Mouse (Mus musculus) heart, embryonic 10.5 days (tissue): ENCODE data around the gene Arhgef16. TPM values are rescaled to one million over a fixed set of nuclear protein-coding genes. Genes with fewer than 3 reads are reported as not detected.

Experiments used
- DNase-seq: peaks from one replicate; pipeline ENCODE4 v3.0.0-alpha.2; 2017; ENCODE audit warnings: low spot score
- H3K27ac ChIP-seq: fragments of 300-500 bp; sonication (generic); 2 replicates; pipeline ENCODE4 v1.5.1; 2016; ENCODE audit warnings: mild to moderate bottlenecking
- H3K27me3 ChIP-seq: fragments of 300-500 bp; sonication (generic); 2 replicates; pipeline ENCODE4 v1.6.1; 2016; ENCODE audit warnings: mild to moderate bottlenecking; ENCODE audit not compliant: poor library complexity, insufficient read depth, severe bottlenecking
- H3K36me3 ChIP-seq: fragments of 300-500 bp; sonication (generic); 2 replicates; pipeline ENCODE4 v1.6.1; 2016; ENCODE audit warnings: mild to moderate bottlenecking, moderate library complexity
- H3K4me1 ChIP-seq: fragments of 300-500 bp; sonication (generic); 2 replicates; pipeline ENCODE4 v1.6.1; 2016; ENCODE audit warnings: mild to moderate bottlenecking
- H3K4me3 ChIP-seq: fragments of 300-500 bp; sonication (generic); 2 replicates; pipeline ENCODE4 v1.5.1; 2016; ENCODE audit warnings: mild to moderate bottlenecking, moderate library complexity
- H3K9me3 ChIP-seq: fragments of 300-500 bp; sonication (generic); 2 replicates; pipeline ENCODE4 v1.6.1; 2016; ENCODE audit warnings: mild to moderate bottlenecking, moderate library complexity
- WGBS: fragments of 180-500 bp; shearing (Covaris S2); methylation state at CpG from one replicate; pipeline ENCODE4 v1.1.7; 2016; 5-methylcytosine and 5-hydroxymethylcytosine counted together
- polyA plus RNA-seq: library from polyadenylated mRNA; unstranded; fragments of >200 nt; fragmentation: Nextera tagmentation; extraction: Ambion mirVana; gene quantifications from 2 replicates; pipeline ENCODE4 v1.2.1, GENCODE M21; 2016

The Arhgef16 gene
- polyA plus RNA-seq, 1 experiment from 2014 or later, result 7.4 TPM

GRCm38 (mm10) chr4:154313622-154313967 lies 12.1 kb upstream of the Arhgef16 start:
- no peak for DNase-seq
- H3K36me3 ChIP-seq, result peaks cover 2% of the 10 kb centered on the region; the same call in 1 of the 2 replicates
- no peak overlapping the region for H3K27ac ChIP-seq

GRCm38 (mm10) chr4:154312935-154313621 lies 11.6 kb upstream of the Arhgef16 start:
- Histone ChIP-seq H3K9me3 (no peaks in the 10 kb centered on the region), H3K27ac (no peak overlapping the region), H3K4me1 (no peaks in the 10 kb centered on the region), H3K4me3 (no peak overlapping the region), H3K36me3 (no peaks in the 10 kb centered on the region), H3K27me3 (peaks cover 10% of the 10 kb centered on the region)
- no peak for DNase-seq
- 53% methylated on average over 4 of the region's 4 CpGs for WGBS

More at GRCm38 (mm10) chr4:154313622-154313967, 12.1 kb upstream of the Arhgef16 start:
- peaks cover 12% of the 10 kb centered on the region for H3K27me3 ChIP-seq
- H3K4me3 ChIP-seq, result no peak overlapping the region
- H3K9me3 ChIP-seq, result no peaks in the 10 kb centered on the region
- WGBS, result 73% methylated on average over 11 of the region's 11 CpGs
- no peaks in the 10 kb centered on the region for H3K4me1 ChIP-seq

GRCm38 (mm10) chr4:154312143-154312812 lies 10.8 kb upstream of the Arhgef16 start:
- no peak overlapping the region for H3K4me3 ChIP-seq
- no peaks in the 10 kb centered on the region for H3K4me1 ChIP-seq
- H3K27me3 ChIP-seq, result peaks cover 10% of the 10 kb centered on the region
- WGBS, result 82% methylated on average over 2 of the region's 2 CpGs
- no peaks in the 10 kb centered on the region for H3K9me3 ChIP-seq
- DNase-seq, result no peak
- H3K36me3 ChIP-seq, result no peaks in the 10 kb centered on the region
- no peak overlapping the region for H3K27ac ChIP-seq

GRCm38 (mm10) chr4:154310576-154311262 lies 9.2 kb upstream of the Arhgef16 start:
- Histone ChIP-seq H3K27me3 (peaks cover 10% of the 10 kb centered on the region), H3K9me3 (no peaks in the 10 kb centered on the region), H3K36me3 (no peaks in the 10 kb centered on the region), H3K4me3 (no peak overlapping the region), H3K4me1 (no peaks in the 10 kb centered on the region), H3K27ac (no peak overlapping the region)
- WGBS, result 77% methylated on average over 9 of the region's 9 CpGs
- no peak for DNase-seq

GRCm38 (mm10) chr4:154309131-154309530 lies 7.7 kb upstream of the Arhgef16 start:
- Histone ChIP-seq H3K4me3 (no peak overlapping the region), H3K27ac (no peak overlapping the region), H3K9me3 (no peaks in the 10 kb centered on the region), H3K4me1 (no peaks in the 10 kb centered on the region), H3K36me3 (no peaks in the 10 kb centered on the region), H3K27me3 (peaks cover 10% of the 10 kb centered on the region)
- WGBS, result 69% methylated on average over 2 of the region's 2 CpGs
- DNase-seq, result no peak

DNA sequence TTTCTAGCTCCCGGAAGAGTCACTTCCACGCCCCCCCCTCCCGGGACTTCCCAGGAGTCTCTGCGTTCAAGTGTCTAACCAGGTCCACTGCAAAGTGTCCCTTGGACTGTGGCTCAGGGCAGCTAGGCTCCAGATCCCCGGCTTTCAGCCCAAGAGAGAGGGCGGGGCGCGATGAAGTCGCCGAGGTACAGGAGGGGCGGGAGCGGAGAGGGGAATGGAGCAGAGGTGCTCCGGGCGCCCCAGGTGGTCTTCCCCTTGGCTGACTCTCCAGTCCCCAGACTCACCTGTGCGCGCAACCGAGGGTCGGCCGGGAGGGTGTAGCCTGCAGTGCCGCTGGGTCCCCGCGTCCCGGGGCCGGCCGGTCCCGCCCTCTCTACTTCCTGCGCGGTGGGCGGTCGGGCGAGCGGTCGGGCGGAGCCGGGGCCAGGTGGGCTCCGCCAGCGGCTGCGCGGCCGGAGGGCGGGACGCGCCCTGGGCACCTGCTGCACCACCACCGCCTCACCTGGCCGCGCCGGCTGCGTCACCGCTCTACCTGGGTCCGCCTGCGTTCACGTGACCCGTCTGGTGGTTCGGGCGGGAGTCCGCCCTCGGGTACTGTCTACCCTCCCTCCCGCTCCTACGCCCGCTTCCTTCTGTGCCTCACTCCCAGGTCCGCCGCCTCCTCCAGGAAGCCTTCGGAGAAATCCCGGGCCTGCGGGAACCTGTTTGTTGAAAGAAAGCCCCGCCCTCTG lies 1.8 kb downstream of the Arhgef16 start:
- DNase-seq, result no peak
- H3K27me3 ChIP-seq, result peaks cover 58% of the 10 kb centered on the region
- no peaks in the 10 kb centered on the region for H3K36me3 ChIP-seq
- H3K9me3 ChIP-seq, result no peaks in the 10 kb centered on the region
- peaks cover 35% of the 10 kb centered on the region for H3K4me1 ChIP-seq
- peak overlapping the region; percentile 71 for H3K4me3 ChIP-seq
- under 1% methylated on average over 57 of the region's 66 CpGs for WGBS
- peak overlapping the region; percentile 76 for H3K27ac ChIP-seq

DNA sequence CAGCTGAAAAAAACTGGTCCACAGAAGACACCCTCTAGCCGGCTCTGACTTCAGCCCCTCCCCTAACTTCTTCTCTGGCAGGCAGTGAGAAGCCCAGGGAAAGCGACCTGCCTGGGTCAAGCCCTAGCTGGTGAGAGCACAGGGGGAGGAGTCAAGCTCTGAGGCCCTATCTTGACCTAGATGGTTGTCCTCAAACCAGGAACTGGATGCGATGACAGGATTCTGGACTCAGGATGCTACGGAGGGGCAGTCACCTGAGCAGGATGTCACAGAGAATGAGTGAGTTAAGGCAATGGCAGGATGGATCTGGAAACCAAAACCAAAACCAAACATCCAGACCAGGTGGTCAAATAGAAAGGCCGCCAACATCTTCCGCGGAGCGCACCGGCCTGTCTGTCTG lies 3.7 kb downstream of the Arhgef16 start:
- Histone ChIP-seq H3K27me3 (peaks cover 55% of the 10 kb centered on the region), H3K36me3 (no peaks in the 10 kb centered on the region), H3K4me1 (peaks cover 54% of the 10 kb centered on the region)

GRCm38 (mm10) chr4:154294262-154294731 lies 7.2 kb downstream of the Arhgef16 start:
- no peak overlapping the region for H3K4me3 ChIP-seq
- H3K27me3 ChIP-seq, result peaks cover 37% of the 10 kb centered on the region
- H3K9me3 ChIP-seq, result no peaks in the 10 kb centered on the region
- 47% methylated on average over 8 of the region's 8 CpGs for WGBS
- H3K36me3 ChIP-seq, result no peaks in the 10 kb centered on the region
- DNase-seq, result no peak
- peaks cover 50% of the 10 kb centered on the region for H3K4me1 ChIP-seq
- peak overlapping the region; percentile 77 for H3K27ac ChIP-seq

More for the DNA sequence above, 3.7 kb downstream of the Arhgef16 start:
- H3K27ac ChIP-seq, result peak overlapping the region; percentile 31; the same call in 1 of the 2 replicates
- peak overlapping the region; percentile 22; the same call in 1 of the 2 replicates for H3K4me3 ChIP-seq
- DNase-seq, result no peak
- 25% methylated on average over 9 of the region's 9 CpGs for WGBS
- H3K9me3 ChIP-seq, result no peaks in the 10 kb centered on the region

DNA sequence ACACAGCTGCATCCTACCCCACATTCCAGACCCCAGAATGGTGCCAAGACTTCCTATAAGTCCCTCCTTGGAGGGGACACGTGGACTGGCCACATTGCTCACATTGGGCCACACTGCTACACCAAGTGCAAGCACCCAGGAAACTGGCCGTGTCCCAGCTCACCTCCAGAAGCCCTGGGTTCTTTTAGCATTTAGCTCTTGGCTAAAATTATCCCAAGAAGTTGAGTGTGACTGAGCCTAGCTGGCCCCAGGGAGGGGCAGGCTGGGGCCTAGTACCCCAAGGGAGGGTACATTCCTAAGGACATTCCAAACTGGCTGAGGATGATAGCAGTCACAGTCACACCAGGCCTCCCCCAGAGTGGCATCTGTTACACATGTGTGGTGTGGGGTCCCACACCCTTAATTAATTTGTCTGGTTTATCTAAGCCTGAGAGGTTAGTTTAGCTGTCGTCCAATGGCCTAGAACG lies 7.7 kb downstream of the Arhgef16 start:
- H3K4me3 ChIP-seq, result no peak overlapping the region
- no peaks in the 10 kb centered on the region for H3K36me3 ChIP-seq
- DNase-seq, result no peak
- peaks cover 48% of the 10 kb centered on the region for H3K4me1 ChIP-seq
- peaks cover 32% of the 10 kb centered on the region for H3K27me3 ChIP-seq
- 36% methylated on average over 4 of the region's 4 CpGs for WGBS
- no peaks in the 10 kb centered on the region for H3K9me3 ChIP-seq
- H3K27ac ChIP-seq, result peak overlapping the region; percentile 77

GRCm38 (mm10) chr4:154283671-154284070 lies 17.8 kb downstream of the Arhgef16 start:
- Histone ChIP-seq H3K27ac (no peak overlapping the region), H3K36me3 (peaks cover 2% of the 10 kb centered on the region; the same call in 1 of the 2 replicates), H3K4me3 (no peak overlapping the region), H3K27me3 (peaks cover 19% of the 10 kb centered on the region; the same call in 1 of the 2 replicates), H3K9me3 (no peaks in the 10 kb centered on the region), H3K4me1 (peaks cover 9% of the 10 kb centered on the region)
- DNase-seq, result no peak
- 68% methylated on average over 7 of the region's 7 CpGs for WGBS

DNA sequence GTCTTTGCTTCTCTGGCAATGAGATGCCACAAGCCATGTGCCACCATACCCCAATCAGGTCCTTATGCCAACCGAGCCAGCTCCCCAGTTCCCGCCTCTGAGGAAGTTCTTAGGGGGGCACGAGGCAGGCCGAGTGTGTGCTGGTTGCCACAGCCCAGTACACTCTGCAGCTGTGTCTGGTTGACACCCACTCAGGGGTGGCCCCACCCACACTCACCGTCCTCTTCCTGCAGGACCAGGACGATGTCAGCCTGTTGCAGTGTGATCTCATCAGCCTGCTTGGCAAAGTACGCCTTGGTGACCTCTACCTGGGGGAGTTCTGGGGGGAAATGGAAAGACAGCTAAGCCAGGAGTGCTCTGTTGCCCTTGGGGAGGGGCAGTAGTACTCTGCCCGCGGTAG lies 22.0 kb downstream of the Arhgef16 start:
- WGBS, result 65% methylated on average over 9 of the region's 9 CpGs
- H3K4me3 ChIP-seq, result no peak overlapping the region
- H3K27ac ChIP-seq, result no peak overlapping the region
- no peaks in the 10 kb centered on the region for H3K9me3 ChIP-seq
- H3K4me1 ChIP-seq, result no peaks in the 10 kb centered on the region; the same call in 1 of the 2 replicates
- H3K36me3 ChIP-seq, result peaks cover 6% of the 10 kb centered on the region
- H3K27me3 ChIP-seq, result peaks cover 6% of the 10 kb centered on the region; the same call in 1 of the 2 replicates
- DNase-seq, result no peak

GRCm38 (mm10) chr4:154273000-154273399 lies 28.5 kb downstream of the Arhgef16 start:
- Histone ChIP-seq H3K4me1 (peaks cover 7% of the 10 kb centered on the region), H3K36me3 (peaks cover 10% of the 10 kb centered on the region), H3K27ac (no peak overlapping the region), H3K4me3 (no peak overlapping the region), H3K27me3 (peaks cover 13% of the 10 kb centered on the region), H3K9me3 (no peaks in the 10 kb centered on the region)
- WGBS, result 44% methylated on average over 3 of the region's 3 CpGs
- no peak for DNase-seq
